Mouse (Mus musculus): ENCODE data around the gene Ccl17. TPM values are rescaled to one million over a fixed set of nuclear protein-coding genes. Genes with fewer than 3 reads are reported as not detected.

The Ccl17 gene
- polyA plus RNA-seq, 1 experiment from 2014 or later, result not detected

- no peak for ATAC-seq (ENCODE audit: insufficient read depth)
- WGBS (ENCODE audit: insufficient replicate concordance), result 75% methylated on average over 16 of the region's 16 CpGs
- H3K9me3 ChIP-seq (replicated peaks), result no peaks in the 10 kb centered on the region
- no peak overlapping the region for H3K9ac ChIP-seq
- no peak overlapping the region for H3K27ac ChIP-seq (replicated peaks)
- no peak overlapping the region for H3K4me3 ChIP-seq (replicated peaks)
- no peaks in the 10 kb centered on the region for H3K36me3 ChIP-seq (replicated peaks)
- no peak overlapping the region for H3K4me2 ChIP-seq
- peaks cover 41% of the 10 kb centered on the region for H3K4me1 ChIP-seq (replicated peaks)
- H3K27me3 ChIP-seq, result peaks cover 65% of the 10 kb centered on the region
Observed at GRCm38 (mm10) chr8:94779534-94780294, 30.5 kb upstream of the Ccl17 start.

DNA sequence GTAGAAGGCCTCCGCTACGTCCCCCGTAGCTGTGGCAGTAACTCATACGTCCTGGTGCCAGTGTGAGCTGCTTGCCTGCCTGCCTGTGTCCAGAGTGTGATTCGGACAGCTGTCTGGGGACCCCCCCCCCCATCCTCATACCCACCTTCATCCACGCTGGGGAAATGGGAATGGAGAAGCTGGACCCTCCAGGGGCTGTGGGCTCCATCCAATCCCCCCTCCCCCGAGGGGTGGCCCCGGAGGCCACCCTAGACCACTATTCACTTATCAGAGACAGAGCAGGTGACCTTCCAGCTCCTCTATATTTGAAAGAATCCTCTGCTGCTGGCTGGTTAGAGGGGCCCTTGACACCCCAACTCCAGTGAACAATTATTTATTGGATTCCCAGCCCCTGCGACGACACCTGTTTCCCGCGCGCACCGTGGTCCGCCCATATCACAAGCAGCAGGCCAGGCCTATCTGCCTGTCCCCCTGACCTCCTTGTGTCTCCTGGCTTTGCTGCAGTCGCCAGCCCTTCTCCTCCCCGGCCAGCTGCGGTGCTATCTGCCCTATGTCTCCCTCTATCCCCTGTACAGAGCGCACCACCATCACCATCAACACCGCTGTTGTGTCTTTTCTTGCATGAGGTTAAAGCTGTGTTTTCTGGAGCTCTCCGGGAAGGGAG is 29.6 kb upstream of the Ccl17 start:
- Histone ChIP-seq H3K4me1 (replicated peaks) (peaks cover 46% of the 10 kb centered on the region), H3K27ac (replicated peaks) (no peak overlapping the region), H3K27me3 (peaks cover 58% of the 10 kb centered on the region), H3K36me3 (replicated peaks) (no peaks in the 10 kb centered on the region), H3K4me2 (no peak overlapping the region), H3K9me3 (replicated peaks) (no peaks in the 10 kb centered on the region), H3K4me3 (replicated peaks) (no peak overlapping the region), H3K9ac (no peak overlapping the region; the same call in 1 of the 2 replicates)
- WGBS (ENCODE audit: insufficient replicate concordance), result 63% methylated on average over 21 of the region's 21 CpGs
- ATAC-seq (ENCODE audit: insufficient read depth), result no peak

DNA sequence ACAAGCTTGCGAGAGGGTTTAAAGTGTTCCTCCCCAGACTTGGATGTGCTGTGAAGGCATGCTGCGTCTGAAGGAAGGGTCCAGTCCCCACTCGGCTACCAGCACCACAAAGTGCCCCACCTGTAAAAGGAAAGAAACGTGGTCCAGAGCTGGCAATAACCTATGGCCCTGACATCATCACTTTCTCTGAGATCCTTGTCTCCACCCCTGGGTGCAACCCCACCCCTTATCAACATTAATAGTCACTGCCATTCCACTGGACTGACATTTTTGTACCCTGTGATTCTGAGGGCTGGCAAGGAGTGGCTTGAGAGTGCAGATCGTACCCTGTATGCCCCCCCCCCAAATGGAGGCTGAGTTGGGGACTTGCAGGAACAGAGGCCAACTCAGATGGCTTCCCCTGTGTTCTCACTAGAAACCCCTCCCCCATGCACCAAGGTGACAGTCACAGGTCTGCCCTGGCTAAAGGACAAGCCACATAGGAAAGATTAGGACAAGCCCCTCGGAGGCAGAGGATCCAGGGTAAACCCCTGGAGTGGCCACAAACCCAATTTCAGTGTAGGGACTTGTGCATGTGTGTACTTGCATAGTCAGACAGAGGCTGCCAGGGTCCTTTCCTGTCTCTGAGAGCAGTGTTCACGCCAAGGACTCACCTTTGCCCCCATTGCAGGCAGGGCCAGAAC is 29.0 kb upstream of the Ccl17 start:
- Histone ChIP-seq H3K4me3 (replicated peaks) (no peak overlapping the region), H3K9ac (no peak overlapping the region), H3K9me3 (replicated peaks) (no peaks in the 10 kb centered on the region), H3K4me1 (replicated peaks) (peaks cover 53% of the 10 kb centered on the region), H3K36me3 (replicated peaks) (no peaks in the 10 kb centered on the region), H3K27ac (replicated peaks) (no peak overlapping the region), H3K4me2 (peak overlapping the region; percentile 11), H3K27me3 (peaks cover 52% of the 10 kb centered on the region)
- WGBS (ENCODE audit: insufficient replicate concordance), result 46% methylated on average over 7 of the region's 7 CpGs
- ATAC-seq (ENCODE audit: insufficient read depth), result 0 out of 2 replicates have a peak, but pooled peaks have one; percentile 33

DNA sequence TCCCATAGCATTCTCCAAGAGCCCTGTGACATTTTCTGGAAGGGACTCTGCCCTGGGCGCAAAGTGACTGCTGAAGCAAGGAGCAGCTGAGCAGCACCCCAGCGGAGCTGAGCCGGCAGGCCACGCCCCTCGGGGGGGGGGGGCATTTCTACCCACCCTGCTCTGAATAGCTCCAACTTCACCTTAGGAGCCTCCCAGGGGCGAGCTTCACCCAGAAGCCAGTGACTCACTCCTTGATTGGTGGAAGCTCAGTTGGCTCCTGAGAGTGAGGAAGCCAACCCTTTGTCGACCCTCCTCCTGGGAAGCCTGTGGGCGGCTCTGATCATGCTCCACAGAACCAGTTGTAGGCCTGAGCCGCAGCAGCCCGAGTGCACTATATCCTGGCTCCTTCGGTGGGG is 28.4 kb upstream of the Ccl17 start:
- 16% methylated on average over 11 of the region's 11 CpGs for WGBS (ENCODE audit: insufficient replicate concordance)
- Histone ChIP-seq H3K27ac (replicated peaks) (no peak overlapping the region), H3K36me3 (replicated peaks) (no peaks in the 10 kb centered on the region), H3K4me2 (peak overlapping the region; percentile 11; the same call in 1 of the 2 replicates), H3K9me3 (replicated peaks) (no peaks in the 10 kb centered on the region), H3K27me3 (peaks cover 47% of the 10 kb centered on the region), H3K9ac (no peak overlapping the region), H3K4me3 (replicated peaks) (no peak overlapping the region), H3K4me1 (replicated peaks) (peaks cover 58% of the 10 kb centered on the region)
- no peak for ATAC-seq (ENCODE audit: insufficient read depth)

DNA sequence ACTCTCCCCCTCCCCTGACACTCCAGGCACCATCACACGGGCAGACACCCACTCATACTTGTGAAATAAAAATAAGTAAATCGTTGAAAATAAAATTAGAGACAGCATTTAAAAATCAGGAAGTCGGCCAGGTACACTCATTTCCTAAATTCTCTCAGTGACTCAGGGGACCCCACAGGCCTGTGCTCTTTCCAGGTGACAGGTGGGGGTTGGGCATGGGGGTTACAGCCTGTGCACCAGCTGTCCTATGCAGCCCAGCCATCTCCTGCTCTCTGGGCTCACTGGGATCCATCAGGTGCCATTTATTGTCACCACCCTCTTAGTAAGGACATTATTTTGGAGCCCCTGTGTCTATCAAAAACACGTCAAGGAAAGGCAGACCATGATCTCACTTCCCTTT is 26.4 kb upstream of the Ccl17 start:
- Histone ChIP-seq H3K4me2 (no peak overlapping the region), H3K27me3 (peaks cover 29% of the 10 kb centered on the region), H3K36me3 (replicated peaks) (no peaks in the 10 kb centered on the region), H3K9ac (no peak overlapping the region), H3K27ac (replicated peaks) (no peak overlapping the region), H3K9me3 (replicated peaks) (no peaks in the 10 kb centered on the region), H3K4me1 (replicated peaks) (peaks cover 69% of the 10 kb centered on the region), H3K4me3 (replicated peaks) (no peak overlapping the region)
- ATAC-seq (ENCODE audit: insufficient read depth), result no peak
- WGBS (ENCODE audit: insufficient replicate concordance), result 38% methylated on average over 4 of the region's 4 CpGs

DNA sequence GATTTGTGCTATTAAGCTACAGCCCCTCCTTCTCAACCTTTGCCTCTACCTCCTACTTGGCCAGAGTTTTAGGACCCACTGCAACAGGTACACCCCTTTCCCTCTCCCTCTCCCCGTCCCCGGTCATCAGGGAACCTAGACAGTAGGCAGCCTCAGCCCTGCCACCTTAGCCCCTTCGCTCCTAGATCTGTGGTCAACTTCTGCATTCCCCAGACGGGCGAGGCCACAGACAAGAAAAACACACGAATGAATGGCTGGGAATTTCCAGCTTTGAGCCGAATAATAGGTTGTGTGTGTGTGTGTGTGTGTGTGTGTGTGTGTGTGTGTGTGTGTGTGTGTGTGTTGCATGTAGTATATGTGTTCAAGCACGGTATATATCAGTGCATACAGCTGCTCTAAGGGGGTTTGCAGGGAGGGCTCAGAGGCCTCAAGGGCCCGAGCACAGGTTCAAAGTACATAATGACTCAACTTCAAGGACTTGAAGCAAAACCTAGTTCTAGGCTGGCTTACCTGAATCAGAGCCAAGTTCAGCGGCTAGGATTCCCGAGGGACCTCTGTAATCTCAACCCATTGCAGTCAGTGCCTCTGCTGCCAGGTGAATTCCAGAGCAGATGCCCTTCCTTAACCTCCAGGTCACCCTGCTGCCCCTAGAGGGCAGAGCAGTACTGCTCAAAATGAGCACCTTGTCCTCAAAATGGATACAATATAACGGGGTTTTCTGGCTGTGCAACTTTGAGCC is 24.8 kb upstream of the Ccl17 start:
- ATAC-seq (ENCODE audit: insufficient read depth), result no peak
- Histone ChIP-seq H3K4me3 (replicated peaks) (no peak overlapping the region), H3K4me1 (replicated peaks) (peaks cover 71% of the 10 kb centered on the region), H3K27me3 (peaks cover 28% of the 10 kb centered on the region; the same call in 1 of the 2 replicates), H3K27ac (replicated peaks) (peak overlapping the region; percentile 98; the same call in 1 of the 2 replicates), H3K9ac (no peak overlapping the region), H3K9me3 (replicated peaks) (no peaks in the 10 kb centered on the region), H3K36me3 (replicated peaks) (no peaks in the 10 kb centered on the region), H3K4me2 (no peak overlapping the region)
- 52% methylated on average over 12 of the region's 12 CpGs for WGBS (ENCODE audit: insufficient replicate concordance)

DNA sequence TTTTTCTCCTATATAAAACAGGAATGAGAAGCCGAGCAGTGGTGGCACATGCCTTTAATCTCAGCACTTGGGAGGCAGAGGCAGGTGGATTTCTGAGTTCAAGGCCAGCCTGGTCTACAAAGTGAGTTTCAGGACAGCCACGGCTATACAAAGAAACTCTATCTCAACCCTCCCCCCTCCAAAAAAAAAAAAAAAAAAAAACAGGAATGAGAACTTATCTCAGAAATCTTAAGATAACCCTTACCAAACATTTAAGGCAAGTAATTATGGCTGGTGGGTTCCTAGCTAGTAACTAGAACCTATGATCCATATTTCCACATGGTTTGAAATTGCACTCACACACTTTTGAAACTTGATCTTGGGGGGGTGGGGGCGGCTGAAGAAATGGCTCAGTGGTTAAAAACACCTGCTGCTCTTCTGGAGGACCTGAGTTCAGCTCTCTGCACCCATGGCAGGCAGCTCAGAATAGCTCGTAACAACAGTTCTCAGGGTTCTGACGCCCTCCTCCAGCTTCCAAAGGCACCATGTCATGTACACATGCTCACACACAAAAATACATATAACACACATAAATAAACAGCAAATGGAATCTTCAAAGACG is 24.2 kb upstream of the Ccl17 start:
- 48% methylated on average over 6 of the region's 6 CpGs for WGBS (ENCODE audit: insufficient replicate concordance)
- ATAC-seq (ENCODE audit: insufficient read depth), result no peak
- Histone ChIP-seq H3K4me3 (replicated peaks) (no peak overlapping the region), H3K27ac (replicated peaks) (peak overlapping the region; percentile 98), H3K9ac (no peak overlapping the region), H3K27me3 (peaks cover 29% of the 10 kb centered on the region; the same call in 1 of the 2 replicates), H3K4me2 (peak overlapping the region; percentile 61; the same call in 1 of the 2 replicates), H3K36me3 (replicated peaks) (no peaks in the 10 kb centered on the region), H3K4me1 (replicated peaks) (peaks cover 66% of the 10 kb centered on the region), H3K9me3 (replicated peaks) (no peaks in the 10 kb centered on the region)

GRCm38 (mm10) chr8:94787524-94788501 is 22.4 kb upstream of the Ccl17 start:
- Histone ChIP-seq H3K9ac (peak overlapping the region; percentile 45), H3K27me3 (peaks cover 43% of the 10 kb centered on the region), H3K36me3 (replicated peaks) (no peaks in the 10 kb centered on the region), H3K9me3 (replicated peaks) (no peaks in the 10 kb centered on the region), H3K4me2 (peak overlapping the region; percentile 61), H3K4me3 (replicated peaks) (peak overlapping the region; percentile 17; the same call in 1 of the 2 replicates), H3K27ac (replicated peaks) (peak overlapping the region; percentile 98), H3K4me1 (replicated peaks) (peaks cover 62% of the 10 kb centered on the region)
- peak; percentile 98 for ATAC-seq (ENCODE audit: insufficient read depth)
- 30% methylated on average over 15 of the region's 15 CpGs for WGBS (ENCODE audit: insufficient replicate concordance)

DNA sequence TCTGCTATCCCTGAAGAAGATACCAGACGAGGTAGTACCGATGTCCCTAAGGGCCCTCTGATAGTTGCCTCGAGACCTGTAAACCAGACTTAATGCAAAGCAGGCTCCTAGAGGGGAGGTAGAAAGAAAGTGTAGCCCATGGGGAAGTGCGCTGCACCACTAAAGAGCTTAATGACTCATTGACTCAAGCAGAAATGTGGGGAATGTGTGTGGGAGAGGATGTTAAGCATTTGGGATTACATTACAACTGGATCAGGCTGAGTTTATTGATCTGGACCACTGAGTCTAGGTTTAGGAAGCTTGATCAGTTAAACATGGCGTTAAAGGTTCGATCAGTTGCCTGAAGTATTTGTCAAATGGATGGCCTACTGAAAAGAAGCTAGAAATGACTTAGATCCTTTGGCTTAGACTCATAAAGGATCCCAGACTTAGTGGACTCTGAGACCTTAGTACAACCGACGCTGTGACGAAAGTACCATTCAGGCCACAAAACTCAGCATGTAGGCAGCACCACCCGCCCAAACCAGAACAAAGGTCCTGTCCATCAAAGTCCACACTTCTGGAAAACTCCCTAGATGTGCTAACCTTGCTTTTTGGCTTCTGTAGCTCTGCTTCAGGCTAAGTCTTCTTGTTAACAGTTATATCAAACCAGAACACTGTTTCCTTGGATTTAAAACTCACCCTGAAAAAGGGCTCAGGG is 20.8 kb upstream of the Ccl17 start:
- H3K4me1 ChIP-seq (replicated peaks), result peaks cover 69% of the 10 kb centered on the region
- no peak overlapping the region for H3K4me2 ChIP-seq
- H3K36me3 ChIP-seq (replicated peaks), result no peaks in the 10 kb centered on the region
- peak overlapping the region; percentile 98 for H3K27ac ChIP-seq (replicated peaks)
- no peak overlapping the region for H3K9ac ChIP-seq
- 75% methylated on average over 10 of the region's 10 CpGs for WGBS (ENCODE audit: insufficient replicate concordance)
- H3K4me3 ChIP-seq (replicated peaks), result no peak overlapping the region
- H3K9me3 ChIP-seq (replicated peaks), result no peaks in the 10 kb centered on the region
- H3K27me3 ChIP-seq, result peaks cover 50% of the 10 kb centered on the region
- no peak for ATAC-seq (ENCODE audit: insufficient read depth)
